Mouse (Mus musculus): ENCODE data around the gene Magea6.
"Not testable (repeated sequence)": the region's sequence is repeated elsewhere in the genome, so short reads cannot be mapped to it uniquely, and the experiment has no call there.

The Magea6 gene

GRCm38 (mm10) chrX:154935887-154936286 lies at the start of gene Magea6:
Gene Magea6, minus strand, starts transcription at chrX:154935987.
- not testable (repeated sequence) for DNase-seq (ENCODE audit: low read depth, low spot score)

GRCm38 (mm10) chrX:154949405-154949804 lies 13.6 kb upstream of the Magea6 start, which contains the start of gene Magea3:
Gene Magea3, minus strand, starts transcription at chrX:154949505.
- DNase-seq (ENCODE audit: low read depth, low spot score) = not testable (repeated sequence)

- DNase-seq (ENCODE audit: low read depth, low spot score) = not testable (repeated sequence)
Observed at GRCm38 (mm10) chrX:154890167-154890566, 45.6 kb downstream of the Magea6 start, which contains the start of gene Cldn34b1. Gene Cldn34b1, minus strand, starts transcription at chrX:154890267.

All from CD4-positive helper T cell, adult 2 months (primary cell).